Mouse (Mus musculus): Measurements from ENCODE around the gene Serp1. TPM values are rescaled to one million over a fixed set of nuclear protein-coding genes. Genes with fewer than 3 reads are reported as not detected.

Gene Serp1
- polyA plus RNA-seq, 1 experiment: 22.3 TPM

DNA sequence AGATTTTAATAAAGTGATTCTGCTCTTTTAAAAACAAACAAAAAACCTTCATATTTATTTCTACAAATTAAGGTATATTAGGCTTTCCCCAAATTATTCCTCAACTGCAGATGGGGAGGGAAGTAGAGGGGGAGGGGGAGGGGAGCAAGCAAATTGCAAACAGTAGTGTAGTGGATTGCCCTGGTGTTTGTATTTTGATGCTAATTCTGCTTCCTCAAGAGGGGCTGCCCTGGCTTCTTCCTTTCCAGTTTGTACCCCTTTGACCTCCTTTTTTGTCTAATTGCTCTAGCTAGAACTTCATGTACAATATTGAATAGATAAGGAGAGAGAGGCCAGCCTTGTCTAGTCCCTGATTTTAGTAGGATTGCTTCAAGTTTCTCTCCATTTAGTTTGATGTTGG, 21.0 kb downstream of the Serp1 start:
- no peak for DNase-seq
- no peak for TF ChIP-seq POLR2A (IDR thresholded peaks at IDR 0.05; ENCODE audit: borderline replicate concordance, insufficient read depth, low read length)
- TF ChIP-seq CTCF (IDR thresholded peaks at IDR 0.05; ENCODE audit: borderline replicate concordance, insufficient read depth, low read depth, low read length): no peak
- Histone ChIP-seq H3K4me3 (replicated peaks; ENCODE audit: insufficient read depth, low read depth, low read length) (no peak overlapping the region), H3K27me3 (ENCODE audit: control insufficient read depth, insufficient read depth, low read length) (no peaks in the 10 kb centered on the region), H3K27ac (ENCODE audit: insufficient read depth, low read length) (no peak overlapping the region), H3K4me1 (ENCODE audit: control insufficient read depth, insufficient read depth, low read length) (no peaks in the 10 kb centered on the region)

GRCm38 (mm10) chr3:58503720-58504333, 21.9 kb downstream of the Serp1 start:
- no peaks in the 10 kb centered on the region for H3K27me3 ChIP-seq (ENCODE audit: control insufficient read depth, insufficient read depth, low read length)
- no peak for DNase-seq
- WGBS: 37% methylated on average over 3 of the region's 3 CpGs
- TF ChIP-seq POLR2A (IDR thresholded peaks at IDR 0.05; ENCODE audit: borderline replicate concordance, insufficient read depth, low read length) (no peak), CTCF (IDR thresholded peaks at IDR 0.05; ENCODE audit: borderline replicate concordance, insufficient read depth, low read depth, low read length) (no peak)
- no peak overlapping the region for H3K27ac ChIP-seq (ENCODE audit: insufficient read depth, low read length)
- no peaks in the 10 kb centered on the region for H3K4me1 ChIP-seq (ENCODE audit: control insufficient read depth, insufficient read depth, low read length)
- H3K4me3 ChIP-seq (replicated peaks; ENCODE audit: insufficient read depth, low read depth, low read length): no peak overlapping the region

- Histone ChIP-seq H3K27ac (ENCODE audit: insufficient read depth, low read length) (no peak overlapping the region), H3K4me1 (ENCODE audit: control insufficient read depth, insufficient read depth, low read length) (no peaks in the 10 kb centered on the region), H3K27me3 (ENCODE audit: control insufficient read depth, insufficient read depth, low read length) (no peaks in the 10 kb centered on the region), H3K4me3 (replicated peaks; ENCODE audit: insufficient read depth, low read depth, low read length) (no peak overlapping the region)
- WGBS: 58% methylated on average over 2 of the region's 2 CpGs
- TF ChIP-seq POLR2A (IDR thresholded peaks at IDR 0.05; ENCODE audit: borderline replicate concordance, insufficient read depth, low read length) (no peak), CTCF (IDR thresholded peaks at IDR 0.05; ENCODE audit: borderline replicate concordance, insufficient read depth, low read depth, low read length) (no peak)
- no peak for DNase-seq
Observed at GRCm38 (mm10) chr3:58501961-58502360, 23.7 kb downstream of the Serp1 start.

- no peak for DNase-seq
- H3K4me1 ChIP-seq (ENCODE audit: control insufficient read depth, insufficient read depth, low read length): no peaks in the 10 kb centered on the region
- TF ChIP-seq POLR2A (IDR thresholded peaks at IDR 0.05; ENCODE audit: borderline replicate concordance, insufficient read depth, low read length) (no peak), CTCF (IDR thresholded peaks at IDR 0.05; ENCODE audit: borderline replicate concordance, insufficient read depth, low read depth, low read length) (no peak)
- no peaks in the 10 kb centered on the region for H3K27me3 ChIP-seq (ENCODE audit: control insufficient read depth, insufficient read depth, low read length)
- 62% methylated on average over 4 of the region's 4 CpGs for whole genome bisulfite sequencing
- no peak overlapping the region for H3K27ac ChIP-seq (ENCODE audit: insufficient read depth, low read length)
- H3K4me3 ChIP-seq (replicated peaks; ENCODE audit: insufficient read depth, low read depth, low read length): no peak overlapping the region
Observed at GRCm38 (mm10) chr3:58493621-58494020, 32.1 kb downstream of the Serp1 start.

GRCm38 (mm10) chr3:58490787-58491186, 34.9 kb downstream of the Serp1 start:
- peak; percentile 32; the same call in 1 of the 2 replicates for TF ChIP-seq CTCF (IDR thresholded peaks at IDR 0.05; ENCODE audit: borderline replicate concordance, insufficient read depth, low read depth, low read length)
- no peak for TF ChIP-seq POLR2A (IDR thresholded peaks at IDR 0.05; ENCODE audit: borderline replicate concordance, insufficient read depth, low read length)
- DNase-seq: peak; percentile 13 to 16
- no peaks in the 10 kb centered on the region for H3K4me1 ChIP-seq (ENCODE audit: control insufficient read depth, insufficient read depth, low read length)
- H3K4me3 ChIP-seq (replicated peaks; ENCODE audit: insufficient read depth, low read depth, low read length): no peak overlapping the region
- WGBS: 55% methylated on average over 7 of the region's 7 CpGs
- no peaks in the 10 kb centered on the region for H3K27me3 ChIP-seq (ENCODE audit: control insufficient read depth, insufficient read depth, low read length)
- H3K27ac ChIP-seq (ENCODE audit: insufficient read depth, low read length): no peak overlapping the region

DNA sequence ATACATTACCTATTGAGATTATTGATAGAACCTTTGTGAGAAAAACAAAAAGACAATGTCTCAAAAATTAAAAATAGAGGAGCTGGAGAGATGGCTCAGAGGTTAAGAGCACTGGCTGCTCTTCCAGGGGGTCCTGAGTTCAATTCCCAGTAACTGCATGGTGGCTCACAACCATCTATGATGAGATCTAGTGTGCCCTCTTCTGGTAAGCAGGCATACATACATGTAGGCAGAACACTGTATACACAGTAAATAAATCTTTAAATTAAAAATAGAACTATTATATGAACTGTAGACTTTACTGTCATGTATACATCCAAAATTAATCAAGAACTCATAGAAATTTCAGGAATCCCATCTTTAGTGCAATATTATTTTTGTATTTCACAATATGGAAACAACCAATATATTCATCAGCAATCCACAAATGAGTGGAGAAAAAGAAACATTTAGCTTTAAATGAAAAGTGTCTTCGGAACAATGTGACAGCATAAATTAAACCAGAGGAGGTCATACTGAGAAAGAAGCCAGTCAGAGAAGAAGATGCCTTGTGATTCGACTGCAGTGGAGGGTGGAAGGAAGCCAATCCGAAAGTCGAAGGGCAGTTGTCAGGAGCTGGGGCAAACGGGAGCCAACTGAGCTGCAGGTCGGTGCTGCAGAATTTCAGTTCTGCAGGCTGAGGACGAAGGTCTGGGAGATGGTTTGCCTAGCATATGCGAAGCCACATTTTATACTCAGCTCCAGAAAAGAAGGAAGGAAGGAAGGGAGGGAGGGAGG, 37.5 kb downstream of the Serp1 start:
- TF ChIP-seq POLR2A (IDR thresholded peaks at IDR 0.05; ENCODE audit: borderline replicate concordance, insufficient read depth, low read length): no peak
- TF ChIP-seq CTCF (IDR thresholded peaks at IDR 0.05; ENCODE audit: borderline replicate concordance, insufficient read depth, low read depth, low read length): no peak
- 11% methylated on average over 7 of the region's 8 CpGs for WGBS
- DNase-seq: peak in 1 of 2 experiments; percentile 3
- Histone ChIP-seq H3K27ac (ENCODE audit: insufficient read depth, low read length) (no peak overlapping the region), H3K4me3 (replicated peaks; ENCODE audit: insufficient read depth, low read depth, low read length) (peak overlapping the region; percentile 39), H3K27me3 (ENCODE audit: control insufficient read depth, insufficient read depth, low read length) (no peaks in the 10 kb centered on the region), H3K4me1 (ENCODE audit: control insufficient read depth, insufficient read depth, low read length) (no peaks in the 10 kb centered on the region)

DNA sequence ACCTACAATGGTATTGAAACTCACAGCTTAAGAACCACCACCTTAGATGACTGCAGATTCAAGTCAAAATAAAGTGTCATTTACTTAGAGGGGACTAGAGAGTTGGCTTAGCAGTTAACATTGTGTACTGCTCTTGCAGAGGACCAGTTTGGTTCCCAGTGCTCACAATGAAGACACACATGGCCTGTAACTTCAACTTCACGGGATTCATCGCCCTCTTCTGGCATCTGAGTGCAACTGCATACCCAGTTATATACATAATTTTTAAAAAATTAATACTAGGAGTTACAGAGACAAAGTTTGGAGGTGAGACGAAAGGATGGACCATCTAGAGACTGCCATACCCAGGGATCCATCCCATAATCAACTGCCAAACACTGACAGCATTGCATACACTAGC, 38.6 kb downstream of the Serp1 start:
- Histone ChIP-seq H3K27me3 (ENCODE audit: control insufficient read depth, insufficient read depth, low read length) (no peaks in the 10 kb centered on the region), H3K27ac (ENCODE audit: insufficient read depth, low read length) (no peak overlapping the region), H3K4me1 (ENCODE audit: control insufficient read depth, insufficient read depth, low read length) (no peaks in the 10 kb centered on the region), H3K4me3 (replicated peaks; ENCODE audit: insufficient read depth, low read depth, low read length) (no peak overlapping the region)
- no peak for TF ChIP-seq POLR2A (IDR thresholded peaks at IDR 0.05; ENCODE audit: borderline replicate concordance, insufficient read depth, low read length)
- TF ChIP-seq CTCF (IDR thresholded peaks at IDR 0.05; ENCODE audit: borderline replicate concordance, insufficient read depth, low read depth, low read length): no peak
- 73% methylated on average over 3 of the region's 3 CpGs for WGBS
- no peak for DNase-seq

- Histone ChIP-seq H3K27ac (ENCODE audit: insufficient read depth, low read length) (no peak overlapping the region), H3K27me3 (ENCODE audit: control insufficient read depth, insufficient read depth, low read length) (no peaks in the 10 kb centered on the region), H3K4me1 (ENCODE audit: control insufficient read depth, insufficient read depth, low read length) (no peaks in the 10 kb centered on the region), H3K4me3 (replicated peaks; ENCODE audit: insufficient read depth, low read depth, low read length) (no peak overlapping the region)
- WGBS: 67% methylated on average over 7 of the region's 7 CpGs
- no peak for TF ChIP-seq POLR2A (IDR thresholded peaks at IDR 0.05; ENCODE audit: borderline replicate concordance, insufficient read depth, low read length)
- peak; percentile 24; the same call in 1 of the 2 replicates for TF ChIP-seq CTCF (IDR thresholded peaks at IDR 0.05; ENCODE audit: borderline replicate concordance, insufficient read depth, low read depth, low read length)
- no peak for DNase-seq
Observed at GRCm38 (mm10) chr3:58485883-58486282, 39.8 kb downstream of the Serp1 start.
